Mouse (Mus musculus) kidney, postnatal 0 days (tissue): ENCODE measurements at regions not wholly inside any gene's neighbourhood (a gene's known extent, or its start where the extent isn't known, plus 50 kb on each side); places are given as distances from the start of the nearest gene placed in this dataset.

Experiments used
- ATAC-seq: fragments of 200-750 bp; cut with Nextera tagmentation; replicated peaks from 2 replicates; pipeline ENCODE4 v1.8.0; 2017; ENCODE audit warnings: low read depth, moderate number of reproducible peaks, moderate TSS enrichment, moderate library complexity; ENCODE audit not compliant: low FRiP score
- DNase-seq: peaks from one replicate; pipeline ENCODE4 v3.0.0-alpha.2; 2016; ENCODE audit warnings: low spot score
- H3K27ac ChIP-seq: fragments of 300-500 bp; sonication (generic); 2 replicates; pipeline ENCODE4 v1.5.1; 2014; ENCODE audit warnings: mild to moderate bottlenecking
- H3K27me3 ChIP-seq: fragments of 300-500 bp; sonication (generic); 2 replicates; pipeline ENCODE4 v1.6.1; 2014; ENCODE audit warnings: low read length, mixed read lengths; ENCODE audit not compliant: insufficient read depth
- H3K36me3 ChIP-seq: fragments of 300-500 bp; sonication (generic); 2 replicates; pipeline ENCODE4 v1.6.1; 2014; ENCODE audit warnings: low read length, mixed read lengths; ENCODE audit not compliant: insufficient read depth
- H3K4me1 ChIP-seq: fragments of 300-500 bp; sonication (generic); replicated peaks from 2 replicates; pipeline ENCODE4 v1.6.1; 2014; ENCODE audit warnings: antibody characterized with exemption, low read length, mixed read lengths; ENCODE audit not compliant: insufficient read depth
- H3K4me2 ChIP-seq: fragments of 300-500 bp; sonication (generic); 2 replicates; pipeline ENCODE4 v1.6.1; 2014; ENCODE audit warnings: mild to moderate bottlenecking, low read length, moderate library complexity, mixed read lengths
- H3K4me3 ChIP-seq: fragments of 300-500 bp; sonication (generic); replicated peaks from 2 replicates; pipeline ENCODE4 v1.5.1; 2014; ENCODE audit warnings: low read depth, low read length
- H3K9ac ChIP-seq: fragments of 300-500 bp; sonication (generic); 2 replicates; pipeline ENCODE4 v1.6.1; 2014; ENCODE audit warnings: low read depth, low read length
- H3K9me3 ChIP-seq: fragments of 300-500 bp; sonication (generic); replicated peaks from 2 replicates; pipeline ENCODE4 v1.6.1; 2016; ENCODE audit warnings: low read length, inconsistent platforms, mixed read lengths
- CTCF ChIP-seq: IDR thresholded peaks from 2 replicates; pipeline ENCODE4 v1.5.1; 2016; ENCODE audit warnings: antibody characterized with exemption, low read depth, mild to moderate bottlenecking, moderate library complexity
- WGBS: fragments of 180-500 bp; shearing (Covaris S2); extraction: QIAGEN DNeasy Blood & Tissue Kit; methylation state at CpG from one replicate; pipeline ENCODE4 v1.1.7; 2014; 5-methylcytosine and 5-hydroxymethylcytosine counted together

- no peak for DNase-seq
- WGBS: 63% methylated on average over 9 of the region's 9 CpGs
- ATAC-seq: no peak
Observed at GRCm38 (mm10) chr15:24501907-24502559, 911.5 kb downstream of the Basp1 start.

GRCm38 (mm10) chr15:24486235-24486634 lies 927.3 kb downstream of the Basp1 start:
- no peaks in the 10 kb centered on the region for H3K9me3 ChIP-seq
- H3K4me2 ChIP-seq: no peak overlapping the region
- WGBS: 84% methylated on average over 2 of the region's 2 CpGs
- ATAC-seq (no peak), DNase-seq (no peak)
- no peaks in the 10 kb centered on the region for H3K27me3 ChIP-seq
- H3K27ac ChIP-seq: no peak overlapping the region
- no peaks in the 10 kb centered on the region for H3K36me3 ChIP-seq
- no peak overlapping the region for H3K9ac ChIP-seq
- no peak for TF ChIP-seq CTCF
- H3K4me1 ChIP-seq: no peaks in the 10 kb centered on the region
- no peak overlapping the region for H3K4me3 ChIP-seq

More at GRCm38 (mm10) chr15:24501907-24502559, 911.5 kb downstream of the Basp1 start:
- H3K4me3 ChIP-seq: no peak overlapping the region
- H3K9me3 ChIP-seq: no peaks in the 10 kb centered on the region
- no peaks in the 10 kb centered on the region for H3K36me3 ChIP-seq
- H3K4me1 ChIP-seq: no peaks in the 10 kb centered on the region
- H3K9ac ChIP-seq: no peak overlapping the region
- H3K27me3 ChIP-seq: no peaks in the 10 kb centered on the region
- no peak for TF ChIP-seq CTCF
- H3K27ac ChIP-seq: no peak overlapping the region
- H3K4me2 ChIP-seq: no peak overlapping the region

- Histone ChIP-seq H3K36me3 (no peaks in the 10 kb centered on the region), H3K9me3 (no peaks in the 10 kb centered on the region), H3K4me3 (no peak overlapping the region), H3K4me1 (no peaks in the 10 kb centered on the region), H3K27me3 (no peaks in the 10 kb centered on the region), H3K27ac (no peak overlapping the region), H3K4me2 (no peak overlapping the region), H3K9ac (no peak overlapping the region)
- ATAC-seq: no peak
- WGBS: 72% methylated on average over 1 of the region's 1 CpGs
- no peak for DNase-seq
- no peak for TF ChIP-seq CTCF
Observed at GRCm38 (mm10) chr15:24468239-24468638, 945.3 kb downstream of the Basp1 start.

- no peaks in the 10 kb centered on the region for H3K27me3 ChIP-seq
- no peak overlapping the region for H3K27ac ChIP-seq
- H3K4me3 ChIP-seq: no peak overlapping the region
- no peaks in the 10 kb centered on the region for H3K9me3 ChIP-seq
- ATAC-seq (no peak), DNase-seq (no peak)
- no peak overlapping the region for H3K4me2 ChIP-seq
- 88% methylated on average over 1 of the region's 1 CpGs for WGBS
- H3K9ac ChIP-seq: no peak overlapping the region
- TF ChIP-seq CTCF: no peak
- no peaks in the 10 kb centered on the region for H3K36me3 ChIP-seq
- no peaks in the 10 kb centered on the region for H3K4me1 ChIP-seq
Observed at GRCm38 (mm10) chr15:24457726-24458125, 955.8 kb downstream of the Basp1 start.

GRCm38 (mm10) chr15:24433083-24433482 lies 980.5 kb downstream of the Basp1 start:
- Histone ChIP-seq H3K27ac (no peak overlapping the region), H3K27me3 (no peaks in the 10 kb centered on the region), H3K4me3 (no peak overlapping the region), H3K36me3 (no peaks in the 10 kb centered on the region), H3K9me3 (no peaks in the 10 kb centered on the region), H3K4me2 (no peak overlapping the region), H3K9ac (no peak overlapping the region), H3K4me1 (no peaks in the 10 kb centered on the region)
- DNase-seq (no peak), ATAC-seq (no peak)
- 73% methylated on average over 1 of the region's 1 CpGs for WGBS
- no peak for TF ChIP-seq CTCF

- ATAC-seq (no peak), DNase-seq (no peak)
- H3K36me3 ChIP-seq: no peaks in the 10 kb centered on the region
- no peaks in the 10 kb centered on the region for H3K9me3 ChIP-seq
- TF ChIP-seq CTCF: no peak
- no peak overlapping the region for H3K27ac ChIP-seq
- no peak overlapping the region for H3K4me2 ChIP-seq
- H3K27me3 ChIP-seq: no peaks in the 10 kb centered on the region
- no peaks in the 10 kb centered on the region for H3K4me1 ChIP-seq
- H3K4me3 ChIP-seq: no peak overlapping the region
- 20% methylated on average over 5 of the region's 5 CpGs for WGBS
- no peak overlapping the region for H3K9ac ChIP-seq
Observed at GRCm38 (mm10) chr15:24429154-24429553, 984.4 kb downstream of the Basp1 start.
